Mouse (Mus musculus): ENCODE measurements around the gene Fam133b. TPM values are rescaled to one million over a fixed set of nuclear protein-coding genes. Genes with fewer than 3 reads are reported as not detected.
"Not testable (repeated sequence)": the region's sequence is repeated elsewhere in the genome, so short reads cannot be mapped to it uniquely, and the experiment has no call there.

Fam133b gene
- total RNA-seq, 1 experiment from 2014 or later, result 180 TPM

DNA sequence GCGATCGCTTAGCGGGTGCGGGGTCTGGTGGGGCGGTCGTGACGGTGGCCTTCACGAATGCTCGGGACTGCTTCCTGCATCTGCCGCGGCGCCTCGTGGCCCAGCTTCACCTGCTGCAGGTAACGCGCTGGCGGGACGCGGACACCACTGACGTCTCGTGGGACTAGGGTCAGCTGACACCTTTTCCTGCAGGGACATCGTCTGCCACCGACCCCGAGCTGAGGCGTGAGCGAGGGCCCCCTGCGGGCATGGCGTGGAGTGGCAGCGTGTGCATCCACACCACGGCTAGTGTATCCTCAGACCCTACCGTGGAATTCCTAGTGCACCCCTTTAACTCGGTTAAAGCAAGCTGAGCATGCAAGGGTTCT is 52.8 kb downstream of the Fam133b start, which contains the start of gene Rbm48:
Gene Rbm48, minus strand, starts transcription at position 187 of the 368 bp plus-strand sequence.
- ATAC-seq (replicated peaks; ENCODE audit: low read depth, poor library complexity, severe bottlenecking), result peak; percentile 82

DNA sequence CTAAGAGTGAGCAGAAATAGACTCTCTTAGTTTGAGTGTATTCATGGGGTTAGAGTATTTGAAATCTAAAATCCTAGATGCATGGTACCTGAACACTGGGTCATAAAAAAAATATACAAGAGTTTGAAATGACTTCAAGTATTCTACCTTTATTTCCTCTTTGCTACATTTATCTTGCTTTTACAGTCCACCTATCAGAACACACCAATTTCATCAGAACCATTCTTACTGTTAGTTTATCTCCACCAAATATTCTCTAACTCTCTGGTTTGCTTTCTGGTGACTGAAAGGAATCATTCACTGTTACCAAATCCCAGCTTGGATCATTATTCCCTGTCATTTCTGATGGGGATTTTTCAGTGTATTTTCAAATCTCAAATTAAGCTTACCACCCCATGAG is 53.5 kb downstream of the Fam133b start:
- no peak for ATAC-seq (replicated peaks; ENCODE audit: low read depth, poor library complexity, severe bottlenecking)

DNA sequence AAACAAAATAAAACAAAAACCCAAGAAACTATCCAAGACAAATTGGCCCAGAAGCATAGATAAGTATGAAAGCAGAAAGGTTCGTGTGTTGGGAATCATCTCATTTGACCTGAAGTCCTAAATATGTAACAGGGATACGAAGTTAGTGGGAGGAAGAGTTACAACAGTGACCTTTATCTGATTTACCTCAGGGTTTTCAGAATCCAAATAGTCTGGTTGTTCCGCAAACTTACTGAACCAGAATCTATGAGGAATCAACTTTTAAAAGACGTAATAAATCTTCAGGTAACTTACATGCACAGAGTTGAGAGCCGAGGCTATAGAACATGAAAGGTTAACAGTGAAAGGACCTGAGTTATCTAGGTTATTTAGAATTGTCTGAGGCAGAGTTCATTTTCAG is 55.1 kb downstream of the Fam133b start:
- no peak for ATAC-seq (replicated peaks; ENCODE audit: low read depth, poor library complexity, severe bottlenecking)

DNA sequence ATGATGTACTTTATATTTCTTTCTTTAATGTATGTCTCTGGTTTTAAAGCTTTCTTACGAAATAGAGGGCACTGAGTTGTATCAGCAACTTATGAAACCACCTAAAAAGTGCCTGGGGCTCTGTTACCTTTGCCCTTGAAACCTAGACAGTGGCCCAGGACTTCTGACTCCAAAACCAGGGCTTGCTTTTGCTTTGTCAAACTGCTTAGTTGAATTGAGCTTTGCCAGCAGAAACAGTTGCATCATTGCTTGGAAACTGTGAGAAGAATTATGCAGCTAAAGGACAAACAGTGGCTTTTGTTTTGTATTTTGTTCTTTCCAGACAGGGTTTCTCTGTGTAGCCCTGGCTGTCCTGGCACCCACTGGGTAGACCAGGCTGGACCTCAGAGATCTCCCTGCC is 56.7 kb downstream of the Fam133b start:
- ATAC-seq (replicated peaks; ENCODE audit: low read depth, poor library complexity, severe bottlenecking), result no peak

DNA sequence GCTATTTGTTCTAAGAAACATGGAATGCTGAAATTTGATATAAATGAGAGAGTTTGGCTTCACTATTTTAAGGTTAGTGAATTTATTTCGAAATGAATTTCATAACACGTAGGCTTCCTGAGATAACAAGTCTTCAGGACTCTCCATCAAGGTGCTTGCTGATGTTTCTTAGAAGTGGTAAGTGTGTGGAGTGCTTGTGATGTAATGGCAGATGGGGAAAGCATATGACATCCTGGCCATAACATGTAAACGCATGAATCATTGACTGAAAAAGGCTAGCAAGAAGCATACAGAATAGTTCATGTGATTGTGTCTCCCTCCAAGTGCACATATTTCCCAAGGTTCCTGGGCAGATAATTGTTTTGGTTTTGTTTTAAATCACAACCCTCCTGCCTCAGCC is 57.2 kb downstream of the Fam133b start:
- no peak for ATAC-seq (replicated peaks; ENCODE audit: low read depth, poor library complexity, severe bottlenecking)

DNA sequence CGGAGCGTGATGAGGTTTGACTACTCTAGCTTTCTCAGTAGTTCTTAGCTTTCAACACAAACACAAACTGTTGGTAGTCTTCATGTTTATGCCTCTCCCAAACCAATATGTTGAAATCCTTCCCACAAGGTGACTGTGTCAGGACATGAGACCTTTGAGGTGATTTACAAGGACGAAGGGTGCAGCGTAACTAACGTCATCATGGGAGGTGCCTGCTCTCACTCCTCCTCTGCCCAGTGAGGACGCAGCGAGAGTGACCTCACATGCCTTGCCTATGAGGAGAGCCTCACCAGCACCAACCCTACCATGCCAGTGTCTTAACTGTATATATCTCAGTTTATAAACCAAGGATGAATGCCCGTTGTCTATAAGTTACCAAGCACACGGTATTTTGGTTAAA is 63.5 kb downstream of the Fam133b start:
- ATAC-seq (replicated peaks; ENCODE audit: low read depth, poor library complexity, severe bottlenecking), result no peak

DNA sequence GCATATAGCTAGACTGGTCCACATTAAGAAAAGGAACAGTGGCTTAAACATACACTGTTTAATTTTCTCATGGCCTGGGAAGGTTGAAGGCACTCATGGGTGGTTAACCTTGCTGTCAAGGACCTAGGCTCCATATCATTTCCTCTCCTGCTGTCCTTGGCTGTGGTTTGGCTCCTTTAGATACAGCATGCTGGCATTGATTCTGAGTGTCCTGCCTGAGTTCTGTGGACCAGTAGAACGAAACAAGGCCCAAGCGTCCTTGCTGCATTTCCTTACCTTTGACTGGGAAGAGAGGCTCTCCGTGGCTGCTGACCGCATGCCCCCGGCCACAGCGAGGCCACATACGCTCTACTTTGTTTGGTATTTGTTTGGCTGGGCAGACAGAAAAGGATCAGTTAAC is 65.6 kb downstream of the Fam133b start:
- ATAC-seq (replicated peaks; ENCODE audit: low read depth, poor library complexity, severe bottlenecking), result no peak

DNA sequence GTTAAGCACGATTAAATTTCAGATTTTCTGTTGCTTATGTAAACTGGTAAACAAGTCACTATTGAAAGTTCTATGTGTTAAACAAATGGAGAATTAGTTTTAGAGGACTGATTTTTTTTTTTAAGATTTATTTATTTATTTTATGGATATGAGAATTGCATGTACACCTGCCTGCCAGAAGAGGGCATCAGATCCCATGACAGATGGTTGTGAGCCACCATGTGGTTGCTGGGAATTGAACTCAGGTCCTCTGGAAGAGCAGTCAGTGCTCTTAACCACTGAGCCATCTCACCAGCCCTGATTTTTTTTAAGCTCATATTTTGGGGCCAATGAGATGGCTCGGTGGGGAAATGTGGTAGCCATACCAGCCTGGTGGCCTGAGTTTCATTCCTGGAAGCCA is 68.2 kb downstream of the Fam133b start:
- not testable (repeated sequence) for ATAC-seq (replicated peaks; ENCODE audit: low read depth, poor library complexity, severe bottlenecking)

Other genes with a start within 250 kb of the Fam133b start
- gene Cdk6, start 202.3 kb upstream of the Fam133b start, total RNA-seq (2017), result 277 and 295 TPM in 2 replicates
- 15.8 and 17.7 TPM in 2 replicates for gene 1700109H08Rik, start 27.7 kb downstream of the Fam133b start, total RNA-seq (2017)
- 21.0 and 32.2 TPM in 2 replicates for gene Pex1, start 52.2 kb downstream of the Fam133b start, total RNA-seq (2017)
- gene Rbm48, start 52.8 kb downstream of the Fam133b start, total RNA-seq (2017), result 37.9 and 38.6 TPM in 2 replicates
- gene Tmbim7, start 107.3 kb downstream of the Fam133b start, total RNA-seq (2017), result 2.9 TPM in 1 of 2 replicates, not detected in the other
- gene Gatad1, start 113.4 kb downstream of the Fam133b start, total RNA-seq (2017), result 187 and 209 TPM in 2 replicates